Mouse (Mus musculus): ENCODE measurements around the gene Usp7. TPM values are rescaled to one million over a fixed set of nuclear protein-coding genes. Genes with fewer than 3 reads are reported as not detected.

Gene Usp7
- polyA plus RNA-seq, 1 experiment from 2014 or later = 30.9 TPM

DNA sequence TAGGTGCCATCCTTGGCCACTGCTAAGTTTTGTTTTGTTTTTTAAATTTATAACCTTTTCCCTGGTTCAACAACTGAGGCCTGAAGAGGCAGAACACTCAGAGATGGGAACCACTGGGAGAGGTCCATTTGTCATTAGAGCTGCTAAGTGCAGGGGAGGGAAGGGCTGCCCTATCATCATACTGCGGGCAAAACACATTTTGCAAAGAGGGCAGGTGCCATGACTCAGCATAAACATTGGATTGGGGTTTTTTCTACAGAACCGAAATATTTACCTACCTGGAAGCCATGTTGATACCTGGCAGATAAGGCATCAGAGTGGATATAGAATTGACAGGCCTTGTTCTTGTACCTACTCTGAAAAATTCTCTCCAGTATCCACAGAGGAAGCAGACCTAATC is 45.6 kb downstream of the Usp7 start:
- H3K27me3 ChIP-seq = no peaks in the 10 kb centered on the region
- 85% methylated on average over 2 of the region's 2 CpGs for WGBS
- no peak overlapping the region for H3K27ac ChIP-seq (replicated peaks)
- H3K4me2 ChIP-seq = no peak overlapping the region
- no peaks in the 10 kb centered on the region for H3K4me1 ChIP-seq (replicated peaks)
- H3K9me3 ChIP-seq = no peaks in the 10 kb centered on the region
- no peak for ATAC-seq (ENCODE audit: low read depth)
- H3K36me3 ChIP-seq = no peaks in the 10 kb centered on the region
- H3K9ac ChIP-seq = no peak overlapping the region
- H3K4me3 ChIP-seq = no peak overlapping the region

DNA sequence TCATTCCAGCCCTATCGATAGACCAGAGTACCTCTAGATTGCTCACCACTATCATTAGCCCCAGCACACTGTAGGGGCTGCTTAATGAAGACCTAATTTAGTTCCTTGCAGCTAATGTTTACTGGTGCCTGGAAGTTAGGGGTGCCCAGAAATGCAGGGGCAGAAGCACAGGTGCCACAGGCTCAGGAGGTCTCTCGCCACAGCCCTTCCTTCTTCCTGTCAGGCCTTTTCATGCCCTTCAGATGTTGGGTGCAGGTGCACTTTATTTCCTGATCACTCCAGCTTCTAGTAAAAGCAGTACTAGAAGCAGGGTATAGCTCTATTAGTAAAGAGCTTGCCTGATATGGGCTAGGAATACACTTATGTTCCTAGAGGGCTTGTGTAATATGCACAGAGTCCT is 46.4 kb downstream of the Usp7 start:
- H3K9me3 ChIP-seq = no peaks in the 10 kb centered on the region
- 91% methylated on average over 2 of the region's 2 CpGs for WGBS
- H3K27me3 ChIP-seq = no peaks in the 10 kb centered on the region
- no peak overlapping the region for H3K4me3 ChIP-seq
- ATAC-seq (ENCODE audit: low read depth) = no peak
- no peak overlapping the region for H3K4me2 ChIP-seq
- no peaks in the 10 kb centered on the region for H3K36me3 ChIP-seq
- no peak overlapping the region for H3K9ac ChIP-seq
- H3K27ac ChIP-seq (replicated peaks) = no peak overlapping the region
- no peaks in the 10 kb centered on the region for H3K4me1 ChIP-seq (replicated peaks)

DNA sequence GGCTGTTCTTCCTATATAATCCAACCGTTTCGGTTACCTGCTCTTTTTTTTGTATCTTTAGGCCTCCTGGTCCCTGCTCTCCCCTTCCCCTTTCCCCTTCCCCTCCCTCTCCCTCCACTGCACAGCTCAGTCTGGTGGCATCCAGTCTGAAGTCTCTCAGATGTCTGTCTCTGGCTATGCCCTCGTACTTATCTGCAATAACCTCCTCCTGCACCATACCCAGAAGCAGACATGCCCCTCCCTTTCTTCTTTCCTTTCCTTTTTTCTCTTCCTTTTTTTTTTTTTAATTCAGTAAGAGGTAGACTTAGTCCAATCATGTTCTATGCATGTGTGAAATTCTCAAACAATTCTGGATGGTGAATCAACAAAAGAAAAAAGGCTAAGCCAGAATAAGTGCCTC is 48.1 kb downstream of the Usp7 start:
- Histone ChIP-seq H3K27ac (replicated peaks) (no peak overlapping the region), H3K9me3 (no peaks in the 10 kb centered on the region), H3K9ac (no peak overlapping the region), H3K4me1 (replicated peaks) (peaks cover 3% of the 10 kb centered on the region; the same call in 1 of the 2 replicates), H3K27me3 (no peaks in the 10 kb centered on the region), H3K4me3 (no peak overlapping the region), H3K36me3 (no peaks in the 10 kb centered on the region), H3K4me2 (no peak overlapping the region)
- 81% methylated on average over 3 of the region's 3 CpGs for WGBS
- ATAC-seq (ENCODE audit: low read depth) = no peak

DNA sequence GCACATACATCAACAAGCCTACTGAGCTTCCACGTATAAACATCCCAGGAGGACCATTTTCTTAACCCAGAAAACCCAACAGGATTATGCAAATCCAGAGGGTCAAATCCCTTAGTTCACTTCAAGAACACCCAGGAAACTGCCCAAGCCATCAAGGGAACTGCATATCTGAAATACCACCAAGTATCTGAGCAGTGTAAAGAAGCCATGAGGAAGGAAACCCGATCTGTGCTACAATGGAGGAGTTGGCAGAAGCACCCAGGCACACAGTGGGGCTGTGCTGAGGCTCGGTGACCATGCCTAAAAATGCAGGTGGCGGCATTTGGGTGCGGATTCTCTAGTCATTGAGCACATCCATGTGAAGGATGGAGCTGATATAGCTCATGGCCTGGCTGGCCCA is 50.4 kb downstream of the Usp7 start:
- WGBS = 80% methylated on average over 5 of the region's 5 CpGs
- Histone ChIP-seq H3K4me3 (no peak overlapping the region), H3K4me1 (replicated peaks) (peaks cover 12% of the 10 kb centered on the region), H3K9me3 (no peaks in the 10 kb centered on the region), H3K27ac (replicated peaks) (no peak overlapping the region), H3K9ac (no peak overlapping the region), H3K4me2 (no peak overlapping the region), H3K27me3 (no peaks in the 10 kb centered on the region), H3K36me3 (no peaks in the 10 kb centered on the region)
- ATAC-seq (ENCODE audit: low read depth) = no peak

DNA sequence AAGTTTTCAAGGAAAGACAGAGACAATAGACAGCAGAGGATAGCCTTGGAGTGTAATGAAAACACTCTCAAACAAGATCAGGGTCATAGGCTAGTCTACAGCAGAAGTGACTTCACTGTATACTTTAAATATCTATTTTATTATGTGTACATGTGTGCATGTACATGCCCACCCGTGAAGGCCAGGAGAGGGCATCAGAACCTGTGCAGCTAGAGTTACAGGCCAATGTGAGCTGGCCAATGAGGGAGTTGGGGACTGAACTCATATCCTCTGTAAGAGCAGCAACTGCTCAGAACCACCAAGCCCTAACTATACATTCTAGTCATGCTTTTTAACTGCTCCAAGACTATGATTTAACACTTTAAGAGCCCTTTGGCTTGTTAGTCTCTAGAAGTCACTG is 51.0 kb downstream of the Usp7 start:
- WGBS = 74% methylated on average over 1 of the region's 1 CpGs
- ATAC-seq (ENCODE audit: low read depth) = no peak

DNA sequence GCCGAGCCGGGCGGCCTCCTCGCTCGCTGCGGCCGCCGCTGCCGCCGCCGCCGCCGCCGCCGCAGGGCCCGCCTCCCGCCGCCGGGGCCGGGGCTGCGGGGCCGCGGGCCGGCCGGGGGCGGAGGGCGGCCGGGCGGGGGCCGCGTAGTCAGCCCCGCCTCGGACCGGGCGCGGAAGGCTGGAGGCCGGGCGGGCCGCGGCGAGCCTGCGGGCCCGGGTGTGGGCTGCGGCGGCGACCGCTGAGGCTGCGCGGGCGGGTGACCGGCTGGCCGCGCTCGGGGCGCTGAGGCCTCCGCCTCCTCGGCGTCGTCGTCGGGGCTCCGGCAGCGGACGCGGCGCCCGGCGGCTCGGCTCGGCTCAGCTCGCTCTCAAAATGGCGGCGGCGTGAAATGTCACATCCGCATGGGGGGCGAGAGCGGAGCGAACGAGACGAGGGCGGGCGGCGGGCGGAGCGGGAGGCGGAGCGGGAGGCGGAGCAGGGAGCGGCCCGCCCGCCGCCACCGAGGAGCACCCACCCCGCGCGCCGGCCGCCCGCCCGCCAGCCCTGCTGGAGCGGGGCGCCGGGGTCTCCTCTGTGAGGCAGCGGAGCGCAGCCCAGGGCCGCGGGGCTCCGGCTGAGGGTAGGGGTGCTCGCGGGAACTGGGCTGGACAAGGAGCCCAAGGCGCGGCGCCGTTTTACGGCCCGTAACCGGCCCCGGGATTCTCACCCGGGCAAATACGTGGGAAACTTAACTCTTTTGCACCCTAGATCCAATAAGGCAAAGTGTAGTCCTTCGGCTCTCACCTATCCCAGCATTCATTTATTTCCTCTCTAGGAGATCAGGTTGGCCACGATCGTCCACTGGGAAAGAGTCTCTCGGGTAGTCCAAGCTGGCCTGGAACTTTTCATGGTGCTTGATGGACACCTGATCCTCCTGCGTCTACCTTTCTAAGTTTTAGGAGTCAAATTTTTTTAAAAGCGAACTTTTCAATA is 53.3 kb downstream of the Usp7 start:
- Histone ChIP-seq H3K9ac (peak overlapping the region; percentile 98), H3K27ac (replicated peaks) (peak overlapping the region; percentile 97), H3K9me3 (no peaks in the 10 kb centered on the region), H3K4me3 (peak overlapping the region; percentile 100), H3K4me2 (peak overlapping the region; percentile 61), H3K4me1 (replicated peaks) (peaks cover 40% of the 10 kb centered on the region), H3K27me3 (no peaks in the 10 kb centered on the region), H3K36me3 (no peaks in the 10 kb centered on the region)
- ATAC-seq (ENCODE audit: low read depth) = peak; percentile 93
- WGBS = 2% methylated on average over 75 of the region's 126 CpGs

More for the DNA sequence above, 51.0 kb downstream of the Usp7 start:
- H3K4me3 ChIP-seq = no peak overlapping the region
- H3K9me3 ChIP-seq = no peaks in the 10 kb centered on the region
- no peak overlapping the region for H3K9ac ChIP-seq
- no peaks in the 10 kb centered on the region for H3K36me3 ChIP-seq
- no peak overlapping the region for H3K4me2 ChIP-seq
- peaks cover 17% of the 10 kb centered on the region for H3K4me1 ChIP-seq (replicated peaks)
- H3K27me3 ChIP-seq = no peaks in the 10 kb centered on the region
- H3K27ac ChIP-seq (replicated peaks) = no peak overlapping the region

DNA sequence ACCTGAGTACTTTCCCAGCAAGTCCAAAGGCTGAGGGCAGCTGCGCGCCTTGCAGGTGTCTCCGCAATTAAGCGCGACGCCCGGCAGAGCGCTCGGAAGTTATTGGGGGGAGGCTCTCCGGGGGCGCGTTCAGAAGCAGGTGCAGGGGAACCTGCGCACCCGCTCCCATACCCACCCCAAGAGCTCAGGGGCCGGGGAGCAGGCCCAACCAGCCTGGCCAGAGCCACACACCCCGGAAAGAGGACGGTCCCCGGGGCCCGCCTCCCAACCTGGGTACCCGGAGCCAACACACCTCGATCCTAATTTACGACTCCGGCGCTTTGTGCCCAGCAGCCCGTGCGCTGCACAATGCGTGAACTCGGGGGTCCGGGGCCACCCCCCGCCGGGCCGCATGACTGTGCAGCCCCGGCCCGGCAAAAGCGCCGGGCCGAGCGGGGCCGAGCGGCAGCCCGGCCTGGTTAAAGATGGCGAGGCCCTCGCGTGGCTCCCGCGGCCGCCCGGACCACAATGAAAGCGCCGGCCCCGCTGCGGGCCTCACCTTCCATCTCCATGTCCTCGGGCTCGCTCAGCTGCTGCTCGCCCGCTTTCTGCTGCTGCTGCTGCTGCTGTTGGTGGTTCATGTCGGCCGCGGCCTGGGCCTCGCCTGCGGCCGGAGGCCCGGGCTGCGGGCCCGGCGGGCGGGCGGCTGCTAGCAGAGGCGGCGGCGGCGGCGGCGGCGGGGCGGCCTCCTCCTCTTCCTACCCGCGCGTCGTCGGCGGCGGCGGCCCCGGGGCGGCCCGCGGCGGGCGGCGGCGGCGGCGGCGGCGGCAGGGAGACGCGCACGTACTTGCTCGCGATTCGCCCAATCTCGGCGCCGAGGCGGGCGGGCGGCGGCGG is 54.2 kb downstream of the Usp7 start:
- Histone ChIP-seq H3K4me3 (peak overlapping the region; percentile 100), H3K9ac (peak overlapping the region; percentile 98), H3K4me1 (replicated peaks) (peaks cover 47% of the 10 kb centered on the region), H3K4me2 (peak overlapping the region; percentile 100), H3K36me3 (no peaks in the 10 kb centered on the region), H3K9me3 (no peaks in the 10 kb centered on the region), H3K27me3 (no peaks in the 10 kb centered on the region), H3K27ac (replicated peaks) (peak overlapping the region; percentile 97)
- under 1% methylated on average over 65 of the region's 110 CpGs for WGBS
- peak; percentile 33 for ATAC-seq (ENCODE audit: low read depth)

DNA sequence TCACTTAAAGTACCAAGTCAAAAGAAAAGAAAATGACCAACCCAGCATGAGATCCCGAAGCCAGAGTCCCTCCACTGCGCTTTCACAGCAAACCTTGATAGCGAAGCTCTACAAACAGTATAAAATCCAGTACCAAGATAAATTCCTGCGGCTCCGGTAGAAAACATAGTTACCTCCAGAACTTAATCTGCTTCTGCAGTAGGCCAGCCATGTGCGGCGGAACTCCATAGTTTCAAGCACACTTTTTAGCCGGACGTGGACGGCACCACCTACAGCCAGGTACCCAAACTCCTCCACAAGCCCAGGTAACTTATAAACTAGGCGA is 54.8 kb downstream of the Usp7 start:
- Histone ChIP-seq H3K36me3 (no peaks in the 10 kb centered on the region), H3K4me2 (peak overlapping the region; percentile 100), H3K4me3 (peak overlapping the region; percentile 100), H3K27ac (replicated peaks) (peak overlapping the region; percentile 97), H3K9ac (peak overlapping the region; percentile 98), H3K27me3 (no peaks in the 10 kb centered on the region), H3K4me1 (replicated peaks) (peaks cover 47% of the 10 kb centered on the region), H3K9me3 (no peaks in the 10 kb centered on the region)
- WGBS = under 1% methylated on average over 11 of the region's 11 CpGs
- ATAC-seq (ENCODE audit: low read depth) = 0 out of 2 replicates have a peak, but pooled peaks have one; percentile 6

DNA sequence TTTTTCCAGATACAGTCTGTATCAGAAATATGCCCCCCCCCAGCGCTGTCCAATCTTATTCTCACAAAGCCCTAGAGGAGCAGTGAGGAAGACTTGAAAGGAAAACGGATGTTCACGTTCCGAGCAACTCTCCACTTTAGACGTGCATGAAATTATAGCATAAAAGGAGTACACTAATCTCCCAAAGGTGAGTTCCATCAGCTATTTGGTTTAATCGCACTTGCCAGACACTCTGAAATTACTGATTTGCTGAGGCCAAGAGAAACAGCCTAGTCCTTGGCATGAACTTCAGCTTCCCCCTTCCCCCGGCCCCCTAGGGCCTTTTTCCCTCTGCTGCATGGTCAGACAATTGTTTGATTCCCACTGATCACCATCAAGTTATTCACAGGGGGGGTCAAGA is 55.4 kb downstream of the Usp7 start:
- no peak for ATAC-seq (ENCODE audit: low read depth)
- H3K4me1 ChIP-seq (replicated peaks) = peaks cover 47% of the 10 kb centered on the region
- peak overlapping the region; percentile 100 for H3K4me2 ChIP-seq
- H3K9ac ChIP-seq = peak overlapping the region; percentile 98
- H3K4me3 ChIP-seq = peak overlapping the region; percentile 100
- 3% methylated on average over 7 of the region's 7 CpGs for WGBS
- H3K27me3 ChIP-seq = no peaks in the 10 kb centered on the region
- no peaks in the 10 kb centered on the region for H3K9me3 ChIP-seq
- no peaks in the 10 kb centered on the region for H3K36me3 ChIP-seq
- H3K27ac ChIP-seq (replicated peaks) = no peak overlapping the region

DNA sequence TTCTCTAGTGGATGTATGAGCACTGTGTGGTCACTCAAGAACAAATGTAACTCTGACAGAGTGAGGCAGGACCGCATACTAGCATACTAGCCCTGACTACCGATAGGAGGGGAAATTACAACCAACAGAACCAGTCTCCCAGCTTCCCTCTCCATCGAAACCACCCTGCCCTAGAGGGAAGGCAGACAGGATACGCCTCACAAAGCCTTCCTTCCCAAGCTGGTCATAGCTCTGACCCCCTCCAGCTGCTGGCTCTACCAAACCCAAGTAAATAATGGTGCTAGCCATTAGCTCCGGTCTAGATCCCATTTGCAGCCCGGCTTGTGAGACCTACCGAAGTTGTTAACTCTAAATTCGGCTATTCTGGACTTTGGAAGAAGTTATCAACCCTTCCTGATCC is 56.1 kb downstream of the Usp7 start:
- Histone ChIP-seq H3K4me3 (peak overlapping the region; percentile 100), H3K9ac (peak overlapping the region; percentile 98; the same call in 1 of the 2 replicates), H3K4me1 (replicated peaks) (peaks cover 52% of the 10 kb centered on the region), H3K27ac (replicated peaks) (0 out of 2 replicates have a peak overlapping the region, but pooled peaks have one; percentile 3), H3K27me3 (no peaks in the 10 kb centered on the region), H3K9me3 (no peaks in the 10 kb centered on the region), H3K36me3 (no peaks in the 10 kb centered on the region), H3K4me2 (peak overlapping the region; percentile 100)
- no peak for ATAC-seq (ENCODE audit: low read depth)
- WGBS = 21% methylated on average over 8 of the region's 8 CpGs

DNA sequence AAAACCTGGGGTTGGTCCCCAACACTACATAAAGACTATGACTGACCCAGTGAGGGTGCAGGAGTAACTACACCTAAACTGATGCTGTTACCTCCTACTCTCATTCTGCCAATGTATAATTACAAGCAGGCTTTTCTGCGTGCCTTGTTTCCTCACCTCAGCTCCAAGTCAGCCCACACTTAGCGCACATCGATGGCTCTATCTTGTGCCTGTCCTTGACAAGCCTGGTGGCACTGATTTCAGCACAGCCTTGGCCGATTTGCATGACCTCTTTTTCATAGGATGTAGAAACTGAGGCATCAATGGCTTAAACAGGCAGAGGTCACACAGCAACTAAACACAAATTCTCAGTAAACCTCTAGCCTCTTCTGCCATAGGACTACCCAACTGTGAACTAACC is 57.4 kb downstream of the Usp7 start:
- ATAC-seq (ENCODE audit: low read depth) = no peak
- no peaks in the 10 kb centered on the region for H3K36me3 ChIP-seq
- no peaks in the 10 kb centered on the region for H3K9me3 ChIP-seq
- peak overlapping the region; percentile 100 for H3K4me2 ChIP-seq
- H3K4me3 ChIP-seq = no peak overlapping the region
- H3K27me3 ChIP-seq = no peaks in the 10 kb centered on the region
- peaks cover 63% of the 10 kb centered on the region for H3K4me1 ChIP-seq (replicated peaks)
- no peak overlapping the region for H3K27ac ChIP-seq (replicated peaks)
- H3K9ac ChIP-seq = no peak overlapping the region
- WGBS = 90% methylated on average over 4 of the region's 4 CpGs

DNA sequence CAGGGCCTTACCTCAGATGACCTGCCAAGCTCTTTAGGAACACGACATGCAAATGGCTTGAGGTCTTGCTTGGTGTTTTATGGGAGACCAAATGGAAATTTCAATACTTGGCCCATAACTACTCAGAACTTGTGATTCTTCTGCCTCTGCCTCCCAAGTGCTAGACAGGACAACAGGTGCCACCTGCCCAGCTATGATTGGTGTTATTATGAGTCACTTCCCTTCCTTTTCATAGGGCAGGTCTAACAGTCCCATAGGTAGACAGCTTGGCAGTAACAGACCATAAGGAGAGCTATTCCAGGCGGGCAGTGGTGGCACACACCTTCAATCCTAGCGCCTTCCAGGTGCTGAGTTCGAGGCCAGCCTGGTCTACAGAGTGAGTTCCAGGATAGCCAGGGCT is 58.5 kb downstream of the Usp7 start:
- no peaks in the 10 kb centered on the region for H3K9me3 ChIP-seq
- H3K27me3 ChIP-seq = no peaks in the 10 kb centered on the region
- H3K4me3 ChIP-seq = no peak overlapping the region
- no peak overlapping the region for H3K4me2 ChIP-seq
- 93% methylated on average over 4 of the region's 4 CpGs for WGBS
- peaks cover 71% of the 10 kb centered on the region for H3K4me1 ChIP-seq (replicated peaks)
- H3K36me3 ChIP-seq = no peaks in the 10 kb centered on the region
- H3K9ac ChIP-seq = no peak overlapping the region
- no peak for ATAC-seq (ENCODE audit: low read depth)
- no peak overlapping the region for H3K27ac ChIP-seq (replicated peaks)
